Mouse (Mus musculus) stomach, embryonic 14.5 days (tissue): ENCODE measurements at regions not wholly inside any gene's neighbourhood (a gene's known extent, or its start where the extent isn't known, plus 50 kb on each side); places are given as distances from the start of the nearest gene placed in this dataset.

Source experiments
- ATAC-seq: fragments of 200-750 bp; cut with Nextera tagmentation; 2 replicates; pipeline ENCODE4 v1.8.0; 2017; ENCODE audit warnings: low read depth, moderate TSS enrichment; ENCODE audit not compliant: insufficient number of reproducible peaks, insufficient read depth, low FRiP score
- H3K27ac ChIP-seq: fragments of 300-500 bp; sonication (generic); 2 replicates; pipeline ENCODE4 v1.5.1; 2014; ENCODE audit warnings: mild to moderate bottlenecking, low read length, moderate library complexity, mixed read lengths
- H3K27me3 ChIP-seq: fragments of 300-500 bp; sonication (generic); 2 replicates; pipeline ENCODE4 v1.6.1; 2014; ENCODE audit warnings: low read length, control low read depth, mixed read lengths; ENCODE audit not compliant: control insufficient read depth, insufficient read depth
- H3K36me3 ChIP-seq: fragments of 300-500 bp; sonication (generic); 2 replicates; pipeline ENCODE4 v1.6.1; 2014; ENCODE audit warnings: mild to moderate bottlenecking, control low read depth, low read length, moderate library complexity, mixed read lengths; ENCODE audit not compliant: control insufficient read depth, insufficient read depth
- H3K4me1 ChIP-seq: fragments of 300-500 bp; sonication (generic); 2 replicates; pipeline ENCODE4 v1.6.1; 2014; ENCODE audit warnings: low read length, control low read depth, mixed read lengths; ENCODE audit not compliant: control insufficient read depth, insufficient read depth
- H3K4me2 ChIP-seq: fragments of 300-500 bp; sonication (generic); replicated peaks from 2 replicates; pipeline ENCODE4 v1.6.1; 2014; ENCODE audit warnings: low read depth, low read length, control low read depth
- H3K4me3 ChIP-seq: fragments of 300-500 bp; sonication (generic); 2 replicates; pipeline ENCODE4 v1.5.1; 2014; ENCODE audit warnings: low read depth, low read length, control low read depth
- H3K9ac ChIP-seq: fragments of 300-500 bp; sonication (generic); replicated peaks from 2 replicates; pipeline ENCODE4 v1.6.1; 2014; ENCODE audit warnings: low read depth, mild to moderate bottlenecking, control low read depth, low read length, moderate library complexity, mixed read lengths
- H3K9me3 ChIP-seq: fragments of 300-500 bp; sonication (generic); 2 replicates; pipeline ENCODE4 v1.6.1; 2016; ENCODE audit warnings: low read depth, low read length, control low read depth; ENCODE audit not compliant: control insufficient read depth
- WGBS: fragments of 180-500 bp; shearing (Covaris S2); extraction: QIAGEN DNeasy Blood & Tissue Kit; methylation state at CpG from one replicate; pipeline ENCODE4 v1.1.7; 2014; 5-methylcytosine and 5-hydroxymethylcytosine counted together

DNA sequence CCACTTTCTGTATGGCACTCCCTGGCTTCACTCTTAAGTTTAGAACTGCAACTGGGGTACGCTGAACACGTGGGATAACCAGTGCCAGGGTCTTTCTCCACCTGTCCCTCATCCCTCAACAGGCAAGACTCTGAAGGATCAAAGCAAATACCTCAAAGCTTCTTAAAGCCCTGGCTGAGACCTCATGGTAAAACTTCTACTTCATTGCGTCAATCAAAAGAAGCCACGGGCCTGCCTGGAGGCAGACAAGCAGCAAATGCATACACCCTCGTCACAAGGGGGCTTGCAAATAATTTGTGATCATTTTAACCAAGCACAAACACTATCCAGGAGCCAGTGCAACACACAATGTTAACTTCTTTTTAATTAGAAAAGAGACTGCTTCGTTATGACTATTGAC, 387.0 kb upstream of the Slc7a11 start:
- no peak overlapping the region for H3K4me3 ChIP-seq
- no peaks in the 10 kb centered on the region for H3K4me1 ChIP-seq
- ATAC-seq = no peak
- no peak overlapping the region for H3K4me2 ChIP-seq
- H3K27me3 ChIP-seq = no peaks in the 10 kb centered on the region
- H3K36me3 ChIP-seq = no peaks in the 10 kb centered on the region
- H3K9me3 ChIP-seq = no peaks in the 10 kb centered on the region
- no peak overlapping the region for H3K27ac ChIP-seq
- no peak overlapping the region for H3K9ac ChIP-seq
- 82% methylated on average over 6 of the region's 6 CpGs for WGBS

DNA sequence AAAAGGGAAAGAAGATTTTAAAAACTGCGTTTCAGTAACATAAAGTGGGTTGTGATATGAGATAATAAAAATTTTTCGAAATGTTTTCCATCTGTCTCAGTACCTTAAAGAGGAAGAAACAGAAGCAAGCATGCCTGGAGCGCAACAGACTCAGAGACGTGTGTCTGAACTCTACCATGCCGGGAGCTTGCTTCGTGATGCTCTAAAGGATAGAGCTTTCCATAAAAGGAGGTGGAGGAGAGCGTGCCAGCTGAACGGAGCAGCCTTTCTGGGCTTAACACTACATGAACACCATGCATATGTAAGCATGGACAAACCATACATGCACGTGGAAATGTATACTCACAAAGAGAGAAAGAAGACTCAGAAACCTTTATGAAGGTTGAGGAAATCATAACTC, 387.5 kb upstream of the Slc7a11 start:
- WGBS = 79% methylated on average over 9 of the region's 9 CpGs
- no peak overlapping the region for H3K9ac ChIP-seq

DNA sequence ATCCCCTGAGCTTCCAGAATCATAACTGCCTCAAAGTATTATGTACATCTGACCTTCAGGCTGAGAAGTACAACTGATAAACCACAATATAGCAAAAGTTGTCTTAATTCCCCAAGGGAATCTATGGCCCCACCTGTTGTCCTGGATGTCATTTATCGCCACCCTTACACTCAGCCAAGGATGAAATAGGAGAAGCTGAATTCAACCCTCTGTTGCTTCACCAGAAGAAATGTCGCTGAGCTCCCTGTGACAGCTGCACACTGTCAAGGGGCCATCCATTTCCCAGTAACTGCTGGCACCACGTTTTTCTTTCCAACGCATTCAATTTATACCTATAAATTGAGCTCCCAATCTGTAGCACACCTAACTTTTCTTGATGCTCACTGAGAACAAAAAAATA, 382.0 kb upstream of the Noct start:
- no peak overlapping the region for H3K4me2 ChIP-seq
- 44% methylated on average over 4 of the region's 4 CpGs for WGBS
- no peak overlapping the region for H3K9ac ChIP-seq
- ATAC-seq = no peak
- H3K4me3 ChIP-seq = no peak overlapping the region
- no peak overlapping the region for H3K27ac ChIP-seq
- no peaks in the 10 kb centered on the region for H3K9me3 ChIP-seq
- H3K27me3 ChIP-seq = no peaks in the 10 kb centered on the region
- no peaks in the 10 kb centered on the region for H3K4me1 ChIP-seq
- H3K36me3 ChIP-seq = no peaks in the 10 kb centered on the region

More for the DNA sequence above, 387.5 kb upstream of the Slc7a11 start:
- Histone ChIP-seq H3K36me3 (no peaks in the 10 kb centered on the region), H3K4me2 (no peak overlapping the region), H3K27me3 (no peaks in the 10 kb centered on the region), H3K4me1 (no peaks in the 10 kb centered on the region), H3K9me3 (no peaks in the 10 kb centered on the region), H3K4me3 (no peak overlapping the region), H3K27ac (no peak overlapping the region)
- no peak for ATAC-seq

DNA sequence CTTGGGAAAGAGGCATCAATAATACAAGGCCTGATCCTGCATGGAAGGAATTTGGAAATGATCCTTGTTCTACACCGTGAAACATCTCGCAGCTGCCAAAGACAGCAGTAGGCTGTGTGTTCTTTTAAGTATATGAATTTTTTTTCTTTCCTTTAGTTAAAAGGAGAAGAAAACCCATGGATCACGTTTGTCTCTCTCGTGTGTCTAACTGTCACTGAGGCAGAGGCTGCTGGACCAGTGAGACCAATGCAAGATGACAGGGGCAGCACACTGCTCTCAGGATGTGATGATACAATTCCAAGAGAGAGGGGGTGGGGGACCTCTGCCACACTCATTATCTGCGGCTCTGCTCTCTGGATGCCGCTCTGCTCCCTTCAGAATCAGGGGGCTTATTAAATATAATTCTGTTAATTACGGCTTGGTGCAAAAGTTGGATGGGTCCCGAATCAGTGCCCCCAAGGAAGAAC, 379.4 kb upstream of the Noct start:
- no peaks in the 10 kb centered on the region for H3K4me1 ChIP-seq
- H3K9ac ChIP-seq = no peak overlapping the region
- no peak overlapping the region for H3K4me2 ChIP-seq
- 71% methylated on average over 8 of the region's 8 CpGs for WGBS
- no peaks in the 10 kb centered on the region for H3K9me3 ChIP-seq
- ATAC-seq = no peak
- H3K4me3 ChIP-seq = no peak overlapping the region
- no peak overlapping the region for H3K27ac ChIP-seq
- H3K27me3 ChIP-seq = no peaks in the 10 kb centered on the region
- no peaks in the 10 kb centered on the region for H3K36me3 ChIP-seq

DNA sequence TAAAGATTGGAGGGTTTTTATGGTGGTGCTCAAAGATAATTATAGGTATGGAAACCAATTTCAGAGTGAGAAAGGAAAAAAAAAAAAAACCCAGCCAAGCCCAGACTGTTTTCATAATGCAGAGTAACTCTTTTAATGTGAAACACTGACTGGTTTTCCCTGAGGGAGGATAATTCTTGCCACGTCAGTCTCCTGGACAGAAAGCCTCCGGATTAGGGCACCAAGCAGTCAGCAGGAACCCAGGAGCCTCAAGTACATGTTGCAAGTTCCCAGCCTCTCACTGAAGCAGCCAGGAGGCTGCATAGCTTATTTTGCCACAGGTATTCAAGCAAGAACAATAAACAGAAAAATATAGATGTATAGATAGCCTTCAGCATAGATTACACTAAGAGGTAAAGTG, 378.9 kb upstream of the Noct start:
- no peaks in the 10 kb centered on the region for H3K4me1 ChIP-seq
- WGBS = 57% methylated on average over 2 of the region's 2 CpGs
- H3K4me3 ChIP-seq = no peak overlapping the region
- no peak overlapping the region for H3K4me2 ChIP-seq
- no peaks in the 10 kb centered on the region for H3K27me3 ChIP-seq
- H3K9me3 ChIP-seq = no peaks in the 10 kb centered on the region
- no peak for ATAC-seq
- H3K9ac ChIP-seq = no peak overlapping the region
- H3K36me3 ChIP-seq = no peaks in the 10 kb centered on the region
- H3K27ac ChIP-seq = no peak overlapping the region

DNA sequence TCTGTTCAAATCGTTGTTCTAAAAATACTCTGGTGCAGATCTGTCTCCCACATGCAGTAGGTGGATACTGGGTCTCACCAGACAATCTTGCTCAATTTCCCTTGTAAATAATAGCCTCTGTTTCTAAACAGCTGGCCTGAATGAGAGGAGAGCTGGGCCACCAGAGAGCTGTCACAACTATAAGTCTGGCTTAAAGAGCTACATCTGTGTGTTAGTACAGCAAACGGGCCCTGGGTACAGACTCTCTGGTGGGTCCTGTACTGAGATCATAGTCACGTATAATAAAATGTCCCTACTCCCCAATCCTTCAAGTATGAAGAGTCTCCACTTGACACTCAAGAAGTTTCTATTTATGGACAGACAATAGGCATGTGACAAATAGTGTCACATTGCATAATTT, 375.7 kb upstream of the Noct start:
- no peaks in the 10 kb centered on the region for H3K27me3 ChIP-seq
- H3K4me3 ChIP-seq = no peak overlapping the region
- H3K36me3 ChIP-seq = no peaks in the 10 kb centered on the region
- ATAC-seq = no peak
- H3K9ac ChIP-seq = no peak overlapping the region
- no peaks in the 10 kb centered on the region for H3K4me1 ChIP-seq
- no peaks in the 10 kb centered on the region for H3K9me3 ChIP-seq
- H3K4me2 ChIP-seq = no peak overlapping the region
- H3K27ac ChIP-seq = no peak overlapping the region
- 44% methylated on average over 3 of the region's 3 CpGs for WGBS

DNA sequence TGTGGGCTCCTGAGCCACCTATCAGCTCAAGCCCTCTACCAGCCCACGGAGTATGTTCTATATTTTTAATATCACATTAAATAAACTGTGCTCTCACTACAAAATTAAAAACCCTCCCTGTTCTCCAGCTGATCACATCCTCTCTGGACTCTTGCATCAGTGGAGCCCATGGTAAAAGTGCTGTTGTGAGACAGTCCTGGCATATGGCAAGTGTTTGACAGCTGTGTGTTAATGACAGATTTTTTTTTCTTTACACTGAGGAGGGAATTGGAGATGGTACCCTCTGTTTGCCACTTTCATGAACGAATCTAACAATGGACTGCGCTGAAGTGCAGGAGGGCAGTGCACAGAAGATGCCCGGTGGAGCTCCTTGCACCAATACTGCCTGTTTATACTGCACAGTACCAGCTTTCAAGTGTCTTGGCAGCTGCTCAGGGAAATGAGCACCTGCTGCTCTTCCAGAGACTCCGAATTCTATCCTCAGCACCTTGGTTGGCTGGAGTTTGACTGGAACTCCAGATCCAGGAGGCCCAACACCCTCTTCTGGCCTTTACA, 373.1 kb upstream of the Noct start:
- WGBS = 78% methylated on average over 5 of the region's 5 CpGs
- Histone ChIP-seq H3K4me2 (no peak overlapping the region), H3K36me3 (no peaks in the 10 kb centered on the region), H3K9me3 (no peaks in the 10 kb centered on the region), H3K4me3 (no peak overlapping the region), H3K27ac (no peak overlapping the region), H3K9ac (no peak overlapping the region), H3K4me1 (no peaks in the 10 kb centered on the region), H3K27me3 (no peaks in the 10 kb centered on the region)
- no peak for ATAC-seq

DNA sequence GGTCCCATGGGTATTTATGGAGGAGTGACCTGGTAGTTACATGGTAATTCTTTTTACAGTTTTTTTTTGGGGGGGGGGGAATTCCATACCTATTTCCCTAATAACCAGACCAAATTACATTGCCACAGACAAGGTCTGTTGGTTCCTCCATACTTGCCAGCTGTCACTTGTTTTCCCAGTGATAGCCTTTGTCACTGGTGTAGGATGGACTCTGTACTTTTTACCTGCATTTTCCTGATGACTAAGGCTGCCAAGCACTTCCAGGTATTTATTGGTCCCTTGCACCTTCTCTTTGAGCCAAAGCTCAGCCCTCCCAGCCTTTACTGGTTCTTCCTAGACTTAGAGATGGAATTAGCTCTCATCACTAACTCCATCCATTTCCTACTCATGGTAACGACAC, 357.1 kb upstream of the Noct start:
- Histone ChIP-seq H3K27me3 (no peaks in the 10 kb centered on the region), H3K36me3 (no peaks in the 10 kb centered on the region), H3K9me3 (no peaks in the 10 kb centered on the region), H3K4me3 (no peak overlapping the region), H3K9ac (no peak overlapping the region), H3K27ac (no peak overlapping the region), H3K4me2 (no peak overlapping the region), H3K4me1 (no peaks in the 10 kb centered on the region)
- 92% methylated on average over 1 of the region's 1 CpGs for WGBS
- no peak for ATAC-seq

DNA sequence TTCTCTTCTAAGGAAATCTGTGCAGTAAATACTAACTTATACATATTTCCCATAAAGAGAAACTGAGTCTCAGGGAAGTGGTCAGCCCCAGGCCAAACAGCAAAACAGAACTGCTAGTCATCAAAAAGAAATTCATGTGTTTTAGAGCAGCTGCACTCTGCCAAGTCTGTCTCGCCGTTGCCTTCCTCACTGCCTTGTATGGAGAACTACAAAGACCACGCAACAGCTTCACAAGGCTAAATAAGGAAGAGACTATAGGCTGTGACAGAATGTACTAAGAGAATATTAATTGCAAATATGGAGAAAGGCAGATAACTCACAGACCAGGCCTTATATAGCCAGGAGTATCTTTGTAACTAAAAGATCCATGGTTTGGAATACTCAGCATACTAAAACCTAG, 355.0 kb upstream of the Noct start:
- no peak overlapping the region for H3K4me2 ChIP-seq
- peak; percentile 56; the same call in 1 of the 2 replicates for ATAC-seq
- no peak overlapping the region for H3K9ac ChIP-seq
- no peaks in the 10 kb centered on the region for H3K27me3 ChIP-seq
- H3K4me3 ChIP-seq = no peak overlapping the region
- no peaks in the 10 kb centered on the region for H3K36me3 ChIP-seq
- no peaks in the 10 kb centered on the region for H3K4me1 ChIP-seq
- H3K9me3 ChIP-seq = no peaks in the 10 kb centered on the region
- no peak overlapping the region for H3K27ac ChIP-seq
- 85% methylated on average over 3 of the region's 3 CpGs for whole genome bisulfite sequencing
